Mouse (Mus musculus): ENCODE data around the gene 4931423N10Rik.
"Not testable (repeated sequence)": the region's sequence is repeated elsewhere in the genome, so short reads cannot be mapped to it uniquely, and the experiment has no call there.

Gene 4931423N10Rik

GRCm38 (mm10) chr2:23207070-23207526 is at the start of gene 4931423N10Rik:
Gene 4931423N10Rik (plus strand): TSS chr2:23207476.
- no peak for DNase-seq

- no peak for DNase-seq
Measured at GRCm38 (mm10) chr2:23172305-23172704, 35.0 kb upstream of the 4931423N10Rik start.

GRCm38 (mm10) chr2:23194366-23194765 is 12.9 kb upstream of the 4931423N10Rik start:
- DNase-seq: no peak

GRCm38 (mm10) chr2:23201034-23201433 is 6.2 kb upstream of the 4931423N10Rik start:
- no peak for DNase-seq

- no peak for DNase-seq
Measured at GRCm38 (mm10) chr2:23202900-23203670, 4.2 kb upstream of the 4931423N10Rik start.

GRCm38 (mm10) chr2:23213661-23214060 is 6.4 kb downstream of the 4931423N10Rik start:
- no peak for DNase-seq

- DNase-seq: no peak
Measured at GRCm38 (mm10) chr2:23225199-23225598, 17.9 kb downstream of the 4931423N10Rik start.

GRCm38 (mm10) chr2:23228463-23228862 is 21.2 kb downstream of the 4931423N10Rik start:
- DNase-seq: no peak

GRCm38 (mm10) chr2:23234065-23234773 is 26.9 kb downstream of the 4931423N10Rik start:
- no peak for DNase-seq

- DNase-seq: not testable (repeated sequence)
Measured at GRCm38 (mm10) chr2:23290991-23291390, 83.7 kb downstream of the 4931423N10Rik start.

- DNase-seq: no peak
Measured at GRCm38 (mm10) chr2:23314869-23315268, 107.6 kb downstream of the 4931423N10Rik start.

All from kidney, adult 8-10 months (tissue).